Mouse (Mus musculus): ENCODE measurements around the gene Cd207. TPM values are rescaled to one million over a fixed set of nuclear protein-coding genes. Genes with fewer than 3 reads are reported as not detected.

Gene Cd207
- polyA plus RNA-seq, 1 experiment from 2014 or later, result not detected

GRCm38 (mm10) chr6:83696684-83697083, 19.0 kb upstream of the Cd207 start:
- Histone ChIP-seq H3K27ac (ENCODE audit: poor library complexity, severe bottlenecking) (no peak overlapping the region), H3K36me3 (no peaks in the 10 kb centered on the region)
- WGBS, result under 1% methylated on average over 7 of the region's 7 CpGs

GRCm38 (mm10) chr6:83695731-83696130, 18.1 kb upstream of the Cd207 start:
- Histone ChIP-seq H3K27ac (ENCODE audit: poor library complexity, severe bottlenecking) (no peak overlapping the region), H3K27me3 (replicated peaks) (peaks cover 94% of the 10 kb centered on the region), H3K4me2 (no peak overlapping the region), H3K4me1 (replicated peaks) (no peaks in the 10 kb centered on the region), H3K36me3 (no peaks in the 10 kb centered on the region), H3K9me3 (replicated peaks) (no peaks in the 10 kb centered on the region), H3K9ac (no peak overlapping the region), H3K4me3 (no peak overlapping the region)
- no peak for ATAC-seq (ENCODE audit: insufficient number of reproducible peaks, low FRiP score)
- 2% methylated on average over 3 of the region's 3 CpGs for WGBS

More at GRCm38 (mm10) chr6:83696684-83697083, 19.0 kb upstream of the Cd207 start:
- no peaks in the 10 kb centered on the region for H3K4me1 ChIP-seq (replicated peaks)
- H3K27me3 ChIP-seq (replicated peaks), result peaks cover 94% of the 10 kb centered on the region
- H3K4me2 ChIP-seq, result no peak overlapping the region
- H3K4me3 ChIP-seq, result no peak overlapping the region
- H3K9me3 ChIP-seq (replicated peaks), result no peaks in the 10 kb centered on the region
- no peak for ATAC-seq (ENCODE audit: insufficient number of reproducible peaks, low FRiP score)
- H3K9ac ChIP-seq, result no peak overlapping the region

- Histone ChIP-seq H3K4me1 (replicated peaks) (no peaks in the 10 kb centered on the region), H3K27me3 (replicated peaks) (peaks cover 99% of the 10 kb centered on the region), H3K9me3 (replicated peaks) (no peaks in the 10 kb centered on the region), H3K9ac (no peak overlapping the region), H3K36me3 (no peaks in the 10 kb centered on the region), H3K4me2 (no peak overlapping the region), H3K4me3 (no peak overlapping the region), H3K27ac (ENCODE audit: poor library complexity, severe bottlenecking) (no peak overlapping the region)
- under 1% methylated on average over 9 of the region's 9 CpGs for WGBS
- ATAC-seq (ENCODE audit: insufficient number of reproducible peaks, low FRiP score), result no peak
Observed at GRCm38 (mm10) chr6:83693835-83694234, 16.2 kb upstream of the Cd207 start.

- Histone ChIP-seq H3K4me2 (no peak overlapping the region), H3K36me3 (no peaks in the 10 kb centered on the region), H3K9ac (no peak overlapping the region), H3K4me1 (replicated peaks) (no peaks in the 10 kb centered on the region), H3K27ac (ENCODE audit: poor library complexity, severe bottlenecking) (no peak overlapping the region), H3K27me3 (replicated peaks) (peaks cover 98% of the 10 kb centered on the region), H3K9me3 (replicated peaks) (no peaks in the 10 kb centered on the region), H3K4me3 (no peak overlapping the region)
- 1% methylated on average over 12 of the region's 12 CpGs for WGBS
- no peak for ATAC-seq (ENCODE audit: insufficient number of reproducible peaks, low FRiP score)
Observed at GRCm38 (mm10) chr6:83692962-83693361, 15.3 kb upstream of the Cd207 start.

GRCm38 (mm10) chr6:83690936-83691335, 13.3 kb upstream of the Cd207 start:
- H3K27ac ChIP-seq (ENCODE audit: poor library complexity, severe bottlenecking), result no peak overlapping the region
- no peak overlapping the region for H3K4me2 ChIP-seq
- WGBS, result 51% methylated on average over 2 of the region's 2 CpGs
- no peak overlapping the region for H3K9ac ChIP-seq
- no peak for ATAC-seq (ENCODE audit: insufficient number of reproducible peaks, low FRiP score)
- H3K4me1 ChIP-seq (replicated peaks), result no peaks in the 10 kb centered on the region
- no peak overlapping the region for H3K4me3 ChIP-seq
- peaks cover 92% of the 10 kb centered on the region for H3K27me3 ChIP-seq (replicated peaks)
- no peaks in the 10 kb centered on the region for H3K9me3 ChIP-seq (replicated peaks)
- H3K36me3 ChIP-seq, result no peaks in the 10 kb centered on the region

GRCm38 (mm10) chr6:83690277-83690676, 12.6 kb upstream of the Cd207 start:
- Histone ChIP-seq H3K9me3 (replicated peaks) (no peaks in the 10 kb centered on the region), H3K4me2 (no peak overlapping the region), H3K27ac (ENCODE audit: poor library complexity, severe bottlenecking) (no peak overlapping the region), H3K4me1 (replicated peaks) (no peaks in the 10 kb centered on the region), H3K36me3 (no peaks in the 10 kb centered on the region), H3K27me3 (replicated peaks) (peaks cover 92% of the 10 kb centered on the region), H3K9ac (no peak overlapping the region), H3K4me3 (no peak overlapping the region)
- WGBS, result 19% methylated on average over 4 of the region's 5 CpGs
- ATAC-seq (ENCODE audit: insufficient number of reproducible peaks, low FRiP score), result no peak

GRCm38 (mm10) chr6:83689374-83689773, 11.7 kb upstream of the Cd207 start:
- 75% methylated on average over 4 of the region's 4 CpGs for WGBS

GRCm38 (mm10) chr6:83673395-83673794, 4.3 kb downstream of the Cd207 start:
- H3K9ac ChIP-seq, result no peak overlapping the region
- H3K9me3 ChIP-seq (replicated peaks), result no peaks in the 10 kb centered on the region
- H3K4me1 ChIP-seq (replicated peaks), result no peaks in the 10 kb centered on the region
- H3K36me3 ChIP-seq, result no peaks in the 10 kb centered on the region
- H3K4me2 ChIP-seq, result no peak overlapping the region
- ATAC-seq (ENCODE audit: insufficient number of reproducible peaks, low FRiP score), result no peak
- H3K27ac ChIP-seq (ENCODE audit: poor library complexity, severe bottlenecking), result no peak overlapping the region
- peaks cover 10% of the 10 kb centered on the region; the same call in 1 of the 2 replicates for H3K27me3 ChIP-seq (replicated peaks)
- WGBS, result 6% methylated on average over 4 of the region's 4 CpGs
- no peak overlapping the region for H3K4me3 ChIP-seq

More at GRCm38 (mm10) chr6:83689374-83689773, 11.7 kb upstream of the Cd207 start:
- no peak overlapping the region for H3K27ac ChIP-seq (ENCODE audit: poor library complexity, severe bottlenecking)
- no peaks in the 10 kb centered on the region for H3K4me1 ChIP-seq (replicated peaks)
- no peak overlapping the region for H3K4me2 ChIP-seq
- H3K4me3 ChIP-seq, result no peak overlapping the region
- ATAC-seq (ENCODE audit: insufficient number of reproducible peaks, low FRiP score), result no peak
- H3K27me3 ChIP-seq (replicated peaks), result peaks cover 89% of the 10 kb centered on the region
- H3K9ac ChIP-seq, result no peak overlapping the region
- H3K36me3 ChIP-seq, result no peaks in the 10 kb centered on the region
- H3K9me3 ChIP-seq (replicated peaks), result no peaks in the 10 kb centered on the region

- ATAC-seq (ENCODE audit: insufficient number of reproducible peaks, low FRiP score), result no peak
- 79% methylated on average over 2 of the region's 2 CpGs for WGBS
- no peak overlapping the region for H3K4me2 ChIP-seq
Observed at GRCm38 (mm10) chr6:83665009-83665408, 12.6 kb downstream of the Cd207 start.

GRCm38 (mm10) chr6:83660821-83661220, 16.8 kb downstream of the Cd207 start:
- H3K27me3 ChIP-seq (replicated peaks), result no peaks in the 10 kb centered on the region
- H3K27ac ChIP-seq (ENCODE audit: poor library complexity, severe bottlenecking), result no peak overlapping the region
- H3K9ac ChIP-seq, result no peak overlapping the region
- H3K4me1 ChIP-seq (replicated peaks), result no peaks in the 10 kb centered on the region
- H3K36me3 ChIP-seq, result no peaks in the 10 kb centered on the region
- WGBS, result 74% methylated on average over 4 of the region's 4 CpGs
- ATAC-seq (ENCODE audit: insufficient number of reproducible peaks, low FRiP score), result no peak
- no peaks in the 10 kb centered on the region for H3K9me3 ChIP-seq (replicated peaks)
- H3K4me2 ChIP-seq, result no peak overlapping the region
- no peak overlapping the region for H3K4me3 ChIP-seq

More at GRCm38 (mm10) chr6:83665009-83665408, 12.6 kb downstream of the Cd207 start:
- Histone ChIP-seq H3K9ac (no peak overlapping the region), H3K4me3 (no peak overlapping the region), H3K4me1 (replicated peaks) (no peaks in the 10 kb centered on the region), H3K27me3 (replicated peaks) (no peaks in the 10 kb centered on the region), H3K27ac (ENCODE audit: poor library complexity, severe bottlenecking) (no peak overlapping the region), H3K36me3 (no peaks in the 10 kb centered on the region), H3K9me3 (replicated peaks) (no peaks in the 10 kb centered on the region)

- Histone ChIP-seq H3K4me1 (replicated peaks) (no peaks in the 10 kb centered on the region), H3K4me3 (no peak within 1 kb of the TSS), H3K27ac (ENCODE audit: poor library complexity, severe bottlenecking) (no peak within 1 kb of the TSS), H3K9ac (no peak within 1 kb of the TSS), H3K27me3 (replicated peaks) (no peaks in the 10 kb centered on the region), H3K36me3 (no peaks in the 10 kb centered on the region), H3K9me3 (replicated peaks) (no peaks in the 10 kb centered on the region), H3K4me2 (no peak within 1 kb of the TSS)
- WGBS, result 89% methylated on average over 2 of the region's 2 CpGs
- no peak for ATAC-seq (ENCODE audit: insufficient number of reproducible peaks, low FRiP score)
Observed at GRCm38 (mm10) chr6:83656087-83656486, 21.6 kb downstream of the Cd207 start, which contains the start of gene Clec4f. Gene Clec4f (minus strand): TSS chr6:83656187.

GRCm38 (mm10) chr6:83646715-83647114, 30.9 kb downstream of the Cd207 start:
- 85% methylated on average over 10 of the region's 10 CpGs for WGBS
- Histone ChIP-seq H3K27ac (ENCODE audit: poor library complexity, severe bottlenecking) (no peak overlapping the region), H3K9ac (no peak overlapping the region), H3K4me3 (no peak overlapping the region), H3K4me1 (replicated peaks) (peaks cover 7% of the 10 kb centered on the region; the same call in 1 of the 2 replicates), H3K9me3 (replicated peaks) (no peaks in the 10 kb centered on the region), H3K4me2 (no peak overlapping the region), H3K27me3 (replicated peaks) (0 out of 2 replicates have a peak, but pooled peaks cover 14% of the 10 kb centered on the region), H3K36me3 (no peaks in the 10 kb centered on the region)
- ATAC-seq (ENCODE audit: insufficient number of reproducible peaks, low FRiP score), result no peak
